Mouse (Mus musculus) forebrain, embryonic 12.5 days (tissue): ENCODE results near the gene Cobl. TPM values are rescaled to one million over a fixed set of nuclear protein-coding genes. Genes with fewer than 3 reads are reported as not detected.

Experiments
- ATAC-seq: fragments of 200-750 bp; cut with Nextera tagmentation; 2 replicates; pipeline ENCODE4 v1.8.0; 2017; ENCODE audit warnings: moderate TSS enrichment; ENCODE audit not compliant: low FRiP score
- H3K27ac ChIP-seq: fragments of 300-500 bp; sonication (generic); 2 replicates; pipeline ENCODE4 v1.5.1; 2016; ENCODE audit warnings: mild to moderate bottlenecking
- H3K27me3 ChIP-seq: fragments of 300-500 bp; sonication (generic); 2 replicates; pipeline ENCODE4 v1.6.1; 2016; ENCODE audit warnings: mild to moderate bottlenecking
- H3K36me3 ChIP-seq: fragments of 300-500 bp; sonication (generic); replicated peaks from 2 replicates; pipeline ENCODE4 v1.6.1; 2016; ENCODE audit warnings: mild to moderate bottlenecking
- H3K4me1 ChIP-seq: fragments of 300-500 bp; sonication (generic); 2 replicates; pipeline ENCODE4 v1.6.1; 2016
- H3K4me2 ChIP-seq: fragments of 300-500 bp; sonication (generic); 2 replicates; pipeline ENCODE4 v1.6.1; 2016; ENCODE audit warnings: mild to moderate bottlenecking, moderate library complexity
- H3K4me3 ChIP-seq: fragments of 300-500 bp; sonication (generic); replicated peaks from 2 replicates; pipeline ENCODE4 v1.5.1; 2016; ENCODE audit warnings: mild to moderate bottlenecking
- H3K9ac ChIP-seq: fragments of 300-500 bp; sonication (generic); 2 replicates; pipeline ENCODE4 v1.6.1; 2016; ENCODE audit warnings: mild to moderate bottlenecking
- H3K9me3 ChIP-seq: fragments of 300-500 bp; sonication (generic); 2 replicates; pipeline ENCODE4 v1.6.1; 2016
- WGBS: fragments of 180-500 bp; shearing (Covaris S2); methylation state at CpG from one replicate; pipeline ENCODE4 v1.1.7; 2016; 5-methylcytosine and 5-hydroxymethylcytosine counted together
- polyA plus RNA-seq: library from polyadenylated mRNA; unstranded; fragments of >200 nt; fragmentation: Nextera tagmentation; extraction: Ambion mirVana; gene quantifications from 2 replicates; pipeline ENCODE4 v1.2.1, GENCODE M21; 2016

Gene Cobl
- polyA plus RNA-seq, 1 experiment from 2014 or later: 2.8 TPM

GRCm38 (mm10) chr11:12467217-12467616, 2.5 kb upstream of the Cobl start:
- no peak overlapping the region for H3K4me2 ChIP-seq
- ATAC-seq: no peak
- 90% methylated on average over 2 of the region's 2 CpGs for WGBS

GRCm38 (mm10) chr11:12466606-12467005, 1.8 kb upstream of the Cobl start:
- 87% methylated on average over 1 of the region's 1 CpGs for WGBS

More at GRCm38 (mm10) chr11:12467217-12467616, 2.5 kb upstream of the Cobl start:
- no peak overlapping the region for H3K9ac ChIP-seq
- no peaks in the 10 kb centered on the region for H3K36me3 ChIP-seq
- H3K27ac ChIP-seq: no peak overlapping the region
- peaks cover 26% of the 10 kb centered on the region for H3K27me3 ChIP-seq
- peaks cover 8% of the 10 kb centered on the region for H3K4me1 ChIP-seq
- no peak overlapping the region for H3K4me3 ChIP-seq
- no peaks in the 10 kb centered on the region for H3K9me3 ChIP-seq

DNA sequence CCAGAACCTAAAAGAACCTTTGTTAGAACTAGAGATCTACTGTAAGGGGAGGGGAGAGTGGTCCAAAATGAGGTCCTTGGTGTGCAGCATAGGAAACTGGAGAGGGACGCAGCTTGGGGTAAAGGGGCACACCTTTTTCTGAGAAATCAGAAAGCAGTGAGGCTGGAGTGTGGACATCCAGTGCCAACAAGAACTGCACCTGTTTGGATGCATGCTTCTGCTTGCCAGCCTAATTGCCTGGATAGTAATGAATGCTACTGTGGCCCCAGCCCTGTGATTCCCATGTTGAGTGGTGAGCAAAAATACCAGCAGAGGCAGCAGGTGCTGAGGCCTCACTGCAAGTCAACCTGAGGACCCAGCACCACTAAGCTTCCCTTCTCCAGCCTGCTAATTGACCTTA, 469 bp upstream of the Cobl start:
- Histone ChIP-seq H3K9ac (peak overlapping the region; percentile 69), H3K4me1 (peaks cover 8% of the 10 kb centered on the region), H3K4me3 (peak overlapping the region; percentile 73), H3K27ac (no peak overlapping the region), H3K27me3 (peaks cover 26% of the 10 kb centered on the region), H3K4me2 (peak overlapping the region; percentile 97), H3K36me3 (no peaks in the 10 kb centered on the region), H3K9me3 (no peaks in the 10 kb centered on the region)
- WGBS: 36% methylated on average over 1 of the region's 1 CpGs
- no peak for ATAC-seq

More at GRCm38 (mm10) chr11:12466606-12467005, 1.8 kb upstream of the Cobl start:
- H3K27me3 ChIP-seq: peaks cover 26% of the 10 kb centered on the region
- H3K4me3 ChIP-seq: no peak overlapping the region
- no peak for ATAC-seq
- no peaks in the 10 kb centered on the region for H3K36me3 ChIP-seq
- no peak overlapping the region for H3K9ac ChIP-seq
- H3K4me1 ChIP-seq: peaks cover 8% of the 10 kb centered on the region
- no peak overlapping the region for H3K27ac ChIP-seq
- no peak overlapping the region for H3K4me2 ChIP-seq
- H3K9me3 ChIP-seq: no peaks in the 10 kb centered on the region

DNA sequence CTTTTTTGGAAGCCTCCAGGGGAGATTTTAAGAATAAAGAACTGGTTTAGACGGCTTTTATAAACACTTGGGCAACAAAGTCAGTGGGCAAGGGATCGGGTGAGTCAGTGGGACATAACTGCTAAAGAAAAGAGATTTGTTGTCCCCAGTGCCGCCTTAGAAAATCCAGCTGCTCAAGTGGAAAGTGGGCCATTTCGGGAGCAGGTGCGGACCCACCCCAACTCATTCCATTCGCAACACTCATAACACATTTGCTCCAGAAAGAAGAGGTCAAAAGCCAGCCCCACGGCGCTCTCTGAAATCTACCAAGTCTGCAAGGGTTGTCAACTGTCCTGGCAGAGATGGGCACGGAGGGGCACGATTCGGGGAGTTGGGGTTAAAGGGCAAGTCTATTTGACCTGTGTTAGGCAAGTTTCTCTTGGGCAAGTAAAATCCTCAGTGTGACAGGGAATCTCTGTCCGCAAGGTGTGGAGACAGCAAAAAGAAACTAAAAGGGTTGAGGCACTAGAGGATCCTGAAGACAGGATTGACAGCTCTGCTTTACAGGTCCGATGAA, 1.1 kb downstream of the Cobl start:
- peaks cover 8% of the 10 kb centered on the region for H3K4me1 ChIP-seq
- H3K27me3 ChIP-seq: peaks cover 26% of the 10 kb centered on the region
- no peak overlapping the region for H3K9ac ChIP-seq
- H3K4me3 ChIP-seq: peak overlapping the region; percentile 73; the same call in 1 of the 2 replicates
- H3K4me2 ChIP-seq: peak overlapping the region; percentile 97
- H3K36me3 ChIP-seq: no peaks in the 10 kb centered on the region
- no peak overlapping the region for H3K27ac ChIP-seq
- 57% methylated on average over 13 of the region's 13 CpGs for WGBS
- H3K9me3 ChIP-seq: no peaks in the 10 kb centered on the region
- no peak; the same call in 1 of the 2 replicates for ATAC-seq

- H3K9me3 ChIP-seq: no peaks in the 10 kb centered on the region
- 54% methylated on average over 7 of the region's 7 CpGs for WGBS
- no peak overlapping the region for H3K27ac ChIP-seq
- peaks cover 16% of the 10 kb centered on the region for H3K27me3 ChIP-seq
- no peak overlapping the region for H3K4me3 ChIP-seq
- H3K4me1 ChIP-seq: peaks cover 8% of the 10 kb centered on the region
- peak; percentile 42; the same call in 1 of the 2 replicates for ATAC-seq
- H3K9ac ChIP-seq: no peak overlapping the region
- no peak overlapping the region for H3K4me2 ChIP-seq
- no peaks in the 10 kb centered on the region for H3K36me3 ChIP-seq
Observed at GRCm38 (mm10) chr11:12459781-12460581, 4.8 kb downstream of the Cobl start.

GRCm38 (mm10) chr11:12458814-12459213, 5.9 kb downstream of the Cobl start:
- Histone ChIP-seq H3K27me3 (peaks cover 4% of the 10 kb centered on the region), H3K4me2 (no peak overlapping the region), H3K9ac (no peak overlapping the region), H3K4me1 (peaks cover 2% of the 10 kb centered on the region; the same call in 1 of the 2 replicates), H3K36me3 (no peaks in the 10 kb centered on the region), H3K27ac (no peak overlapping the region), H3K4me3 (no peak overlapping the region), H3K9me3 (no peaks in the 10 kb centered on the region)
- no peak for ATAC-seq
- WGBS: 83% methylated on average over 3 of the region's 3 CpGs

DNA sequence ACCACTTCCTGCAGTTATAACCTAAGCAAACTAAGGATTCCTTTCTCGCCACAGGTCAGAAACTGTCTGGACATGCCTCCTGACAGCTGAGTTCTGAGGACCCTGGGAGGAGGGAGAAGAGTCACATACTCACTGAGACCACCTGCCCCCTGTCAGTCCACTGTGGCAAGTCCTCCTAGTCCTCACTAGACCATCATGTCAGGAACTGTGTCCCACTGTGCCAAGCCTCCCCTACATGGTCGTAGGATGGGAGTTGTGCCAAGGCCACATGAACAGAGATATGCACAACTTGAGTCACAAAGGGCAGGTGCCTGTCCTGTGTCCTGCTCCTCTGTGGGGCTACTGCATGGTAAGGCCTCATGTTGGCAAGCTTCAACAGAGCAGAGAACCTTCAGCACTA, 6.4 kb downstream of the Cobl start:
- H3K36me3 ChIP-seq: no peaks in the 10 kb centered on the region
- no peak overlapping the region for H3K9ac ChIP-seq
- H3K27ac ChIP-seq: no peak overlapping the region
- WGBS: 93% methylated on average over 2 of the region's 2 CpGs
- H3K9me3 ChIP-seq: no peaks in the 10 kb centered on the region
- no peak overlapping the region for H3K4me3 ChIP-seq
- no peaks in the 10 kb centered on the region for H3K4me1 ChIP-seq
- ATAC-seq: no peak
- no peak overlapping the region for H3K4me2 ChIP-seq
- no peaks in the 10 kb centered on the region for H3K27me3 ChIP-seq

DNA sequence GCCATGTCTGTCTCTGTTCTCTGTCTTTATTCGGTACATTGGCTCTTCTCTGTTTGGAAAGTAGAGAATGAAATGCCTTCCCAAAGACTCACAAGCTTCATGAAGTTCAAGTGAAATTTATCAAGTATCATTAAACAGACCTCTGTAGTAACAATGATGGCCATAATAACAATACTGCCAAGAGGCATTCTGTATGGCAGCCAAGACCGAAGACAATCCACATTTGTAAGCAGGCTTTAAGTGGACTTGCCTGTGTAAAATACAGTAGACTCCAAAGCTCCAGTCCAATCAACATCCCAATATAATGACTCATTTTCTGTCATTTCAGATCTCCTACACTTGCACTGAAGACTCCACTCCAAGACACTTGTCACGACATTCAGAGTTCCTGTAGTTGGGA, 16.7 kb downstream of the Cobl start:
- H3K27ac ChIP-seq: no peak overlapping the region
- WGBS: 92% methylated on average over 3 of the region's 3 CpGs

DNA sequence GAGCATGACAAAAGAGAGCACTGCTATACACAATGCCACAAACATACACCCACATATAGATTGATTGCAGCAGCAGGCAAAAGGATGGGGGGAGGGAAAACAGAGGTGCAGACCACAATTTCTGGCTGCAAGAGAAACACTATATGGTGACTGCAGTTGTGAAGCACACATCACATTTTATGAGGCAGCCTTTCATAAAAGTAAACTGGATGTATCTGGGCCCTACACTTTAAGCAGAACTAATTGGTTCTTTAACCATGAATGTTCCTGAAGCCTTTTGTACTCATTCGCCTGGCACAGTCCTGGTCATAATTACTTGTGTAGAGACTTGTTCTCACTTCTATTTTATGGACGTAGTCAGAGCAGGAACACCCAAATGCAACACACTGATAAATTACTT, 19.5 kb downstream of the Cobl start:
- H3K4me1 ChIP-seq: 0 out of 2 replicates have a peak, but pooled peaks cover 4% of the 10 kb centered on the region
- no peak overlapping the region for H3K9ac ChIP-seq
- no peak overlapping the region for H3K4me3 ChIP-seq
- H3K9me3 ChIP-seq: no peaks in the 10 kb centered on the region
- H3K4me2 ChIP-seq: no peak overlapping the region
- no peaks in the 10 kb centered on the region for H3K36me3 ChIP-seq
- peaks cover 6% of the 10 kb centered on the region; the same call in 1 of the 2 replicates for H3K27me3 ChIP-seq
- ATAC-seq: no peak
- 38% methylated on average over 2 of the region's 2 CpGs for WGBS
- no peak overlapping the region for H3K27ac ChIP-seq

More for the DNA sequence above, 16.7 kb downstream of the Cobl start:
- Histone ChIP-seq H3K4me3 (no peak overlapping the region), H3K27me3 (no peaks in the 10 kb centered on the region), H3K36me3 (no peaks in the 10 kb centered on the region), H3K4me2 (no peak overlapping the region), H3K4me1 (0 out of 2 replicates have a peak, but pooled peaks cover 4% of the 10 kb centered on the region), H3K9me3 (no peaks in the 10 kb centered on the region), H3K9ac (no peak overlapping the region)
- ATAC-seq: no peak

GRCm38 (mm10) chr11:12444215-12444614, 20.5 kb downstream of the Cobl start:
- WGBS: 80% methylated on average over 2 of the region's 2 CpGs
- ATAC-seq: no peak
- H3K4me2 ChIP-seq: no peak overlapping the region

DNA sequence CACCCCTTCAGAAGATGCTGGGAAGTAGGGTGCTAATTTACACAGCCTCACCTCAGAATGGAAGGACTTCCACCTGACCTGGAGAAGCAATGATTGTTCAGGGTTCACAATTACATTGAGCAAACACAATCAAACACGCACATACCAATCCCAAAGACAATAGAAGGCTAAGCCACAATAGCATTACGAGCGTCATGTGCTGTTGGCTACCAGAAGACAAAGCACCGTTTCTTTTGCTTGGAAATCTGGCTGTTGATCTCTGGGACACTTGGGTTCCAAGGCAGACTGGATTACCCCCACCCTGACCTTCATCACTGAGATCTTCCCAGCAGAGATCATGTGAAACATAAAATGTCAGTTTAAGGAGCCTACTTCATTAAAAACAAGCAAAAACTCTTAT, 21.1 kb downstream of the Cobl start:
- Histone ChIP-seq H3K9ac (no peak overlapping the region), H3K4me3 (no peak overlapping the region), H3K4me2 (no peak overlapping the region), H3K27ac (no peak overlapping the region), H3K27me3 (peaks cover 6% of the 10 kb centered on the region; the same call in 1 of the 2 replicates), H3K9me3 (no peaks in the 10 kb centered on the region), H3K4me1 (0 out of 2 replicates have a peak, but pooled peaks cover 4% of the 10 kb centered on the region), H3K36me3 (no peaks in the 10 kb centered on the region)
- no peak for ATAC-seq
- 33% methylated on average over 4 of the region's 4 CpGs for WGBS

More at GRCm38 (mm10) chr11:12444215-12444614, 20.5 kb downstream of the Cobl start:
- H3K4me3 ChIP-seq: no peak overlapping the region
- H3K36me3 ChIP-seq: no peaks in the 10 kb centered on the region
- no peak overlapping the region for H3K27ac ChIP-seq
- no peak overlapping the region for H3K9ac ChIP-seq
- peaks cover 6% of the 10 kb centered on the region; the same call in 1 of the 2 replicates for H3K27me3 ChIP-seq
- 0 out of 2 replicates have a peak, but pooled peaks cover 4% of the 10 kb centered on the region for H3K4me1 ChIP-seq
- H3K9me3 ChIP-seq: no peaks in the 10 kb centered on the region

DNA sequence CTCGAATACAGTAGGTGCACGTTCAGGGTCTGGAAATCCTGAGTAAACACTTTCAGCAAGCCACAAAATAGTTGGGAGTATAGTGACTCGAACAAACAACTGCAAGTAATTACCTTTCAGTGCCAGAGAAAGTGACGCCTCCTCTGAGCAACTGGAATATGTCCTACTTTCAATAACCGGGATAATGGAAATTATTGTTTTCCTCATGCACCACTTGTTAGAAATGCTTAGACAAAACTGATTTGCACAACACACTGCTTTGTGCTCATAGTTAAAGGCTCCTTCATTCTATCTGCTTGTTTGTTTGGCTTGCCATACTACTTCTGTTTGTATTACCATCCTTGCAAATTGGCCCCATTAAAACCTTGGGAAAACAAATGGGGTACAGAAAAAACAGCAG, 21.6 kb downstream of the Cobl start:
- 68% methylated on average over 5 of the region's 5 CpGs for WGBS
- Histone ChIP-seq H3K36me3 (no peaks in the 10 kb centered on the region), H3K9me3 (no peaks in the 10 kb centered on the region), H3K4me1 (0 out of 2 replicates have a peak, but pooled peaks cover 4% of the 10 kb centered on the region), H3K4me2 (no peak overlapping the region), H3K27ac (no peak overlapping the region), H3K27me3 (peaks cover 6% of the 10 kb centered on the region; the same call in 1 of the 2 replicates), H3K4me3 (no peak overlapping the region), H3K9ac (no peak overlapping the region)
- ATAC-seq: no peak
